Mouse (Mus musculus): ENCODE data around the gene Trove2. TPM values are rescaled to one million over a fixed set of nuclear protein-coding genes. Genes with fewer than 3 reads are reported as not detected.
"Not testable (repeated sequence)": the region's sequence is repeated elsewhere in the genome, so short reads cannot be mapped to it uniquely, and the experiment has no call there.

The Trove2 gene
- total RNA-seq, 2 experiments from 2014 or later = not detected

DNA sequence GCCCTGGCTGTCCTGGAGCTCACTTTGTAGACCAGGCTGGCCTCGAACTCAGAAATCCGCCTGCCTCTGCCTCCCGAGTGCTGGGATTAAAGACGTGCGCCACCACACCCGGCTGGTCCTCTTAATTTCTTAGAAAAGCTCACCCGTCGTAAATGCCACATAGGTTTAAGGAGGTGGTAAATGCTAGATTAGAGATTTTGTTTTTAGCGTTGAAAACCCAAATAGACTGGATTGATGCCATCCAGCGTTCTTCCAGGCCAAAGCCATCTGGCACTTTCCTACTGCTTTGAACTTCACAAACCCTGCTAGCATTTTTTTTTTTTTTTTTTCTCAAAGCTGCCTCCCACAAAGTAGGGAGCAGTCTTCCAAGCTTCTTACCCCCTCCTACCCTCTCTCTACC is 36.3 kb downstream of the Trove2 start:
- ATAC-seq (replicated peaks; ENCODE audit: low FRiP score, poor library complexity, severe bottlenecking) = no peak

DNA sequence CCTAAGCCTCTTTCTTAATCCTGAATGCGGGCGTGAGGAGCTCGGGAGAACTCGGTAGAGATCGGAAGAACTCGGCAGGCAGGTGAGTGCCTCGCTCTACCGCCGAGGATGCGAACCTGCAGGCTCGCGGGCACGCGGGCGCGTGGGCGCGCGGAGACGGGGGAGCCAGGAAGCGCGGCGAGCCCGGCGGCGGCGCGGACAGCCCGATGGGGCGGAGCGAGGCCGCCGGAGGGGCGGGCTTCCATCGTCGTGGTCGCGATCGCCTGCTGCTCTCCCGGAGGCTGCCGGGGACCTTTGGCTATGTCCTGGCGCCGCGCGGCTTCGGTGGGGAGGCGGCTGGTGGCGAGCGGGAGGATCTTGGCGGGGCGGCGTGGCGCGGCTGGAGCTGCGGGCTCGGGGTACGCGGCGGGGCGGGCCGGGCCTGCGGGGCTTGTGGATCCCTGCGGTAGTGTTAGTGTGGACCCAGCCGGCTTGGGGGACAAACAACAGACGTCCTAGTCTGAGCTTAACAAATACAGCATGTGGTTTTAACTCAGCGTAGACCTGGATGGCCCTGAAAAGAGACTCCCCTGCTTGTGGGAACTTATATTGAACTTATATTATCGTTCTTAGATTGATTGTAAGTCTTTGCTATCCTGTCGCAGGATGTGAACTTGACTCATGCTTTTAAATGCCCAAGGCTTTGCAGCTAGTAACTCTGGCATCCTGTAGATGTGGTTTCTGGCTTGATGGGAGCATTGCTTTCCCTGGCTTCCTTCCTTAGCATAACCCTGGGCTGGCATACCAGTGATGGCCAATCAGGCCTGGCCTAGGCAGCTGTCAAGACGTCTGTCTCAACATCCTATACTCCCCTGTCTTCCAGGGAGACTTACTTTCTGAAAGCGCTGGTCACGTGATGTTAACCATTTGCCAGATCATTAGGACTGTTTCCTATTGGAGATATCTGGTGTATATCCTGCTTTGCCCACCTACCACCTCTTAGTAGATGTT is 37.2 kb downstream of the Trove2 start:
- peak; percentile 90 for ATAC-seq (replicated peaks; ENCODE audit: low FRiP score, poor library complexity, severe bottlenecking)

- ATAC-seq (replicated peaks; ENCODE audit: low FRiP score, poor library complexity, severe bottlenecking) = peak; percentile 48; the same call in 1 of the 2 replicates
Measured at GRCm38 (mm10) chr1:143738811-143739210, 38.1 kb downstream of the Trove2 start.

- no peak for ATAC-seq (replicated peaks; ENCODE audit: low FRiP score, poor library complexity, severe bottlenecking)
Measured at GRCm38 (mm10) chr1:143733914-143734410, 42.9 kb downstream of the Trove2 start.

DNA sequence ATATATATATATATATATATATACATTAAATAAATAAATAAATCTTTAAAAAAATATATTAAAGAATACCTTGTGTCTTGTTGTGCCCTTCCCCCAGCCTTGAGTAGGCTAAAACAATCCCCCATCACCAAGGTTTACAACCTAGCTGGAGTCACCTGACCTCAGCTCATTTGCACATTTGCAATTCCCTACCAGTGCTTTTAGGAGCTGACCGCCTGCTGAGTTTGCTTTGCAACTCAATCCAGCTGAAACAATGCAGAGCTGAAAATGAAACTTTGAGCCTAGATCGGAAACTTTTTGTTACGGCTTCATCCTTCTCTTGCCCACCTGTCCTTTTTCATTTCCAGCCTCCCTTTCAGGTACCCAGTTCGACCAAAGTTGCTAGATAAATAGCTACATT is 45.2 kb downstream of the Trove2 start:
- no peak for ATAC-seq (replicated peaks; ENCODE audit: low FRiP score, poor library complexity, severe bottlenecking)

GRCm38 (mm10) chr1:143730899-143731298 is 46.0 kb downstream of the Trove2 start:
- ATAC-seq (replicated peaks; ENCODE audit: low FRiP score, poor library complexity, severe bottlenecking) = peak; percentile 89

DNA sequence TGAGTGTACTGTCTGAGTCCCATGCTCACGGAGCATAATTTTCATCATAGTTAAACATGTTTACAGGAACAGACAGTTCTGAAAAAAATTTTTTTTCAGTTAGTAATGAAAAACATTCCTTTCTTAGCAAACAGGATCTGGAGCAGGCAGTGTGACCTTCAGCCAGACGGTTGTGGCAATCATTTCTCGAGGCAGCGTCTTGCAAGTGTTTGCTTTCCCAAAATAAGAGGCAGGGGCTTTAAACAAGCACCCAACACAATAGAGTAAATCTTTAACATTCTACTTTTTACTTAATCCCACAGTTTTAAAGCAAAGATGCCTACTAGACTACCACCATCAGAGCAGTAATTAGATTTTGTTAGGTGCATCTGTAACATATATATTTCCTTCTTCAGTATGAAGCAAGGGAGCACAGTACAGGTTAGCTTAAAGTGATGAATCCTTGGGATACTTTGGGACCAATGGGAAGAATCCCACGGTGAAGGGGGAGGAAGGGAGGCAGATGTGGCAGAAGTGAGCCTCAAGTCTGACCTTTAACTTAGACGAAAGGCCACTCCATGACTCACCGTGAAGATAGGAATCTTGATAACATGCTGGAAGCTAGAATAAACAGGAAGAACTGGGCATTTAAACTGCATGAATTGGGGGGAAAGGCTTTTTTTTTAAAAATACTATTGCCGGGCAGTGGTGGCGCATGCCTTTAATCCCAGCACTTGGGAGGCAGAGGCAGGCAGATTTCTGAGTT is 49.0 kb downstream of the Trove2 start:
- ATAC-seq (replicated peaks; ENCODE audit: low FRiP score, poor library complexity, severe bottlenecking) = no peak

GRCm38 (mm10) chr1:143724456-143725064 is 52.3 kb downstream of the Trove2 start:
- no peak for ATAC-seq (replicated peaks; ENCODE audit: low FRiP score, poor library complexity, severe bottlenecking)

DNA sequence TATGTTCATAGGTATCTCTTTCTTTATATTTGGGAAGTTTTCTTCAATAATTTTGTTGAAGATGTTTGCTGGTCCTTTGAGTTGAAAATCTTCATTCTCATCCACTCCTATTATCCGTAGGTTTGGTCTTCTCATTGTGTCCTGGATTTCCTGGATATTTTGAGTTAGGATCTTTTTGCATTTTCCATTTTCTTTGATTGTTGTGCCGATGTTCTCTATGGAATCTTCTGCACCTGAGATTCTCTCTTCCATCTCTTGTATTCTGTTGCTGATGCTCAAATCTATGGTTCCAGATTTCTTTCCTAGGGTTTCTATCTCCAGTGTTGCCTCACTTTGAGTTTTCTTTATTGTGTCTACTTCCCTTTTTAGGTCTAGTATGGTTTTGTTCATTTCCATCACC is 60.8 kb downstream of the Trove2 start, which contains the start of gene Glrx2:
Gene Glrx2, plus strand, starts transcription at position 301 of the 400 bp plus-strand sequence.
- ATAC-seq (replicated peaks; ENCODE audit: low FRiP score, poor library complexity, severe bottlenecking) = not testable (repeated sequence)

GRCm38 (mm10) chr1:143710627-143710976 is 66.3 kb downstream of the Trove2 start:
- ATAC-seq (replicated peaks; ENCODE audit: low FRiP score, poor library complexity, severe bottlenecking) = no peak

- ATAC-seq (replicated peaks; ENCODE audit: low FRiP score, poor library complexity, severe bottlenecking) = no peak
Measured at GRCm38 (mm10) chr1:143709966-143710626, 66.8 kb downstream of the Trove2 start.

DNA sequence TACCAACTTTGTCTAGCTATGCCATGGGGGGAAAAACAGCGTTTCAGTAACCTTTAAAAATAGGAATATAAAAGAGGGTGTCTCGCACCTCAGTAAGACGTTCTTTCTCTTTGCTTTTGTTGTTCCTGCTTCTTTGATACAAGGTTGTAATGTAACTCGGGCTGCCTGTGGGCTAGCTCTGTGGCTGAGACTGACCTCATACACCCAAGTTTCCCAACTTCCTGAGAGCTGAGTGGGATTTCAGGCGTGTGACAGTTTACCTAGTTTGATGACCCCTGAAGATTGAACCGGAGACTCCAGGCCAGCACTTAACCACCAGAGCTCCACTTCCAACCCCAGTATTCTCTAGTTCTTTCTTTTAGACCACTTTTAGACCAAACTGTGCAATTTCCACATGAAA is 68.5 kb downstream of the Trove2 start:
- ATAC-seq (replicated peaks; ENCODE audit: low FRiP score, poor library complexity, severe bottlenecking) = no peak

DNA sequence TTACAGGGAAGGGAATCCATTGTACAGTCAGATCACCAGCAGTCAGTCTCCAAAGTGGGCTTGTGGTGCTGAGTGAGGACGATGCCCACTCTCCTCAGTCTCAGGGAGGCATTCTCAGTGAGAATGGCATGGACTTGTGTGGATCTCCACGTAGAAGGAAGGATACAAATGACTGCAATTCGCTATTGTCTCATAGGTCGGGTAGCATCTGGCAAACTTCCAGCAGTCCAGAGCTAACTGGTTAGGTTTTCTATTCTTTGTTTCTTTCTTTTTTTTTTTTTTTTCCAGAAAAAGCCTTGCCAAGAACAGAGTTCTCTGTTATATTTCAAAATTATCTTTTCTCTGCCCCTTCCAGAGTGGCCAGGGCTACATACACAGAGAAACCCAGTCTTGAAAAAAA is 69.9 kb downstream of the Trove2 start:
- no peak for ATAC-seq (replicated peaks; ENCODE audit: low FRiP score, poor library complexity, severe bottlenecking)

DNA sequence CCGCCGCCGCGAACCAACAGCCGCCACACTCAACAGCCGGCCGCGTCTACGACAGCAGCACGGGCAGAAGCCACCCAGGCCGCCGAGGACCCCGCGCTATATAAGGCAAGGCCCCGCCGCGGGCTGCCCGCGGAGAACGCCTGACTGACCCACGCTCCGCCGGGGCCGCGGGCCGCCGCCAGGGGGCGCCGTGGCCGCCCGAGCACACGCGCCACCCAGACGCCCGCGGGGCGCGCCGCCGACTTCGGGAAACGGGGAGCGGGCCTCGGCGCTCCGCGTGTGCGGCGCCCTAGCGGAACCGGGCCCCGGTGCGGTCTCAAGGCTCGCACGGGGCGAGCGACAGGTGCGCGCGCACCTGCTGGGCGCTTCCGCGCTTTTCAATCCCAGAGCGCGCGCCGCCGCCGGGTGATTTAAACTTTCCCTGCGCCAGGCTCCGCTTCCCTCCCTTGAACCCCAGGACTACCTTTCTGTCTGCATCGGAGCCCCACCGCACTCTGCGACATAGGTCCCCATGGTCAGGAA is 74.1 kb downstream of the Trove2 start, which contains the start of gene Cdc73:
Gene Cdc73, minus strand, starts transcription at position 153 of the 522 bp plus-strand sequence.
- peak; percentile 93 for ATAC-seq (replicated peaks; ENCODE audit: low FRiP score, poor library complexity, severe bottlenecking)

GRCm38 (mm10) chr1:143702141-143702740 is 74.6 kb downstream of the Trove2 start:
- ATAC-seq (replicated peaks; ENCODE audit: low FRiP score, poor library complexity, severe bottlenecking) = peak; percentile 68

GRCm38 (mm10) chr1:143701736-143702135 is 75.1 kb downstream of the Trove2 start:
- ATAC-seq (replicated peaks; ENCODE audit: low FRiP score, poor library complexity, severe bottlenecking) = no peak

Data from erythroid progenitor cell, adult 5-6 weeks (primary cell).